Mouse (Mus musculus) midbrain, embryonic 11.5 days (tissue): Measurements from ENCODE around the gene Cldn3. TPM values are rescaled to one million over a fixed set of nuclear protein-coding genes. Genes with fewer than 3 reads are reported as not detected.

Experiments used
- ATAC-seq: fragments of 200-750 bp; cut with Nextera tagmentation; 2 replicates; pipeline ENCODE4 v1.8.0; 2017; ENCODE audit warnings: moderate TSS enrichment, moderate library complexity; ENCODE audit not compliant: low FRiP score
- DNase-seq: peaks from one replicate; pipeline ENCODE4 v3.0.0; 2015; ENCODE audit warnings: low spot score; ENCODE audit errors: missing footprints
- H3K27ac ChIP-seq: fragments of 300-500 bp; sonication (generic); 2 replicates; pipeline ENCODE4 v1.5.1; 2014; ENCODE audit warnings: low read depth, low read length
- H3K27me3 ChIP-seq: fragments of 300-500 bp; sonication (generic); 2 replicates; pipeline ENCODE4 v1.6.1; 2014; ENCODE audit warnings: mild to moderate bottlenecking, low read length, moderate library complexity, mixed read lengths; ENCODE audit not compliant: control insufficient read depth, insufficient read depth
- H3K36me3 ChIP-seq: fragments of 300-500 bp; sonication (generic); 2 replicates; pipeline ENCODE4 v1.6.1; 2014; ENCODE audit warnings: mild to moderate bottlenecking, low read length, moderate library complexity, mixed read lengths; ENCODE audit not compliant: control insufficient read depth, insufficient read depth
- H3K4me1 ChIP-seq: fragments of 300-500 bp; sonication (generic); 2 replicates; pipeline ENCODE4 v1.6.1; 2014; ENCODE audit warnings: low read length; ENCODE audit not compliant: control insufficient read depth, insufficient read depth
- H3K4me2 ChIP-seq: fragments of 300-500 bp; sonication (generic); 2 replicates; pipeline ENCODE4 v1.6.1; 2014; ENCODE audit warnings: mild to moderate bottlenecking, moderate library complexity
- H3K4me3 ChIP-seq: fragments of 300-500 bp; sonication (generic); 2 replicates; pipeline ENCODE4 v1.5.1; 2014; ENCODE audit warnings: low read depth, low read length
- H3K9ac ChIP-seq: fragments of 300-500 bp; sonication (generic); 2 replicates; pipeline ENCODE4 v1.6.1; 2014; ENCODE audit warnings: low read length
- H3K9me3 ChIP-seq: fragments of 300-500 bp; sonication (generic); 2 replicates; pipeline ENCODE4 v1.6.1; 2016; ENCODE audit warnings: low read length; ENCODE audit not compliant: control insufficient read depth
- WGBS: fragments of 180-500 bp; shearing (Covaris S2); extraction: QIAGEN DNeasy Blood & Tissue Kit; methylation state at CpG from one replicate; pipeline ENCODE4 v1.1.7; 2014; 5-methylcytosine and 5-hydroxymethylcytosine counted together
- polyA plus RNA-seq: library from polyadenylated mRNA; unstranded; fragments of >200 nt; fragmentation: Nextera tagmentation; extraction: Ambion mirVana; gene quantifications from 2 replicates; pipeline ENCODE4 v1.2.1, GENCODE M21; 2014

Gene Cldn3
- polyA plus RNA-seq, 1 experiment from 2014 or later = 1.4 TPM

DNA sequence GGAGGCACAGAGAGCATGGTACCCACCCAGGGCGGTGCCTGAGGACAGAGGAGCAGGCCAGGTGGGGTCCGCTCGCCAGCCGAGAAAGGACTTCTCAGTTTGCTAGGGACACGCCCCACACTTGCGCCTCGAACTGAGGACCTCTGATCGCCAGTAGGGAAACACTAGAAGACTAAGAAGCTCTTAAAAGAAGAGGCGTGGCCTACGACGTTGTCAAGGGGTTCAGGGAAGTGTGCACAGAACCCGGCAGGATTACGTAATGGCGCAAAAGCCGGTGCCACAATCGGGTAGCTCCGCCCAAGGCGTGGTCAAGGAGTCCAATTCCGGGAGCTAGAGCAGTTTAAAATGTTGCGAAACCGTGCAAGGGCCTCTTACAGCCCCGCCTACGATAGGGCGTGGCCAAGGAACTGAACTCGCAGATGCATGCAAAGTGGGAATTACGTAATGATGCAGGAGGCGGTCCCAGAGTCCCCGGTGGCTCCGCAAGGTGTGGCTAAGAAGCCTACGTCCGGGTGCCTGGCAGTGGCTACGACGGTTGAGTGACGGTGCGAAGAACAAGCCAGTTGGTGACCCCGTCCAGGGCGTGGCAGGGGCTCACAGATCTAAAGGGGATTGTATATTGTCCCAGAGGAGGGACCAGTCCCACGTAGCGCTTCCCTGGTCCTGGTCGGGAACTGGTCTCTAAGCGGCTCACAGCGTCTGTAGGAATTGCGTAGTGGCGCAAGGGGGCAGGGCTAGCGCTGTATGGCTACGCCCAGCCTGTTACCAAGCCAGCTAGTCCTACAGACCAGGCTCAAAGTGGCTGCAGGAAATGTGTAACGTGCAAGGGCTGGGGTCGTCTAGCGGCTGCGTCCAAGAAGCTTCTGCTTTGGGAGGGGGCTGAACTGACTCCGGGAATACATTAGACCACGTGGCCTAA lies 22.9 kb downstream of the Cldn3 start, which contains the start of gene Abhd11:
Gene Abhd11 (plus strand): TSS at position 482 of the 919 bp plus-strand sequence.
- H3K9me3 ChIP-seq = no peaks in the 10 kb centered on the region
- peak within 1 kb of the TSS; percentile 88 for H3K27ac ChIP-seq
- DNase-seq (peak; percentile 100), ATAC-seq (peak; percentile 90)
- peak within 1 kb of the TSS; percentile 73 for H3K9ac ChIP-seq
- peak within 1 kb of the TSS; percentile 54 for H3K4me3 ChIP-seq
- WGBS = under 1% methylated on average over 52 of the region's 52 CpGs
- H3K36me3 ChIP-seq = no peaks in the 10 kb centered on the region
- H3K4me2 ChIP-seq = peak within 1 kb of the TSS; percentile 84
- peaks cover 25% of the 10 kb centered on the region for H3K4me1 ChIP-seq
- H3K27me3 ChIP-seq = no peaks in the 10 kb centered on the region

DNA sequence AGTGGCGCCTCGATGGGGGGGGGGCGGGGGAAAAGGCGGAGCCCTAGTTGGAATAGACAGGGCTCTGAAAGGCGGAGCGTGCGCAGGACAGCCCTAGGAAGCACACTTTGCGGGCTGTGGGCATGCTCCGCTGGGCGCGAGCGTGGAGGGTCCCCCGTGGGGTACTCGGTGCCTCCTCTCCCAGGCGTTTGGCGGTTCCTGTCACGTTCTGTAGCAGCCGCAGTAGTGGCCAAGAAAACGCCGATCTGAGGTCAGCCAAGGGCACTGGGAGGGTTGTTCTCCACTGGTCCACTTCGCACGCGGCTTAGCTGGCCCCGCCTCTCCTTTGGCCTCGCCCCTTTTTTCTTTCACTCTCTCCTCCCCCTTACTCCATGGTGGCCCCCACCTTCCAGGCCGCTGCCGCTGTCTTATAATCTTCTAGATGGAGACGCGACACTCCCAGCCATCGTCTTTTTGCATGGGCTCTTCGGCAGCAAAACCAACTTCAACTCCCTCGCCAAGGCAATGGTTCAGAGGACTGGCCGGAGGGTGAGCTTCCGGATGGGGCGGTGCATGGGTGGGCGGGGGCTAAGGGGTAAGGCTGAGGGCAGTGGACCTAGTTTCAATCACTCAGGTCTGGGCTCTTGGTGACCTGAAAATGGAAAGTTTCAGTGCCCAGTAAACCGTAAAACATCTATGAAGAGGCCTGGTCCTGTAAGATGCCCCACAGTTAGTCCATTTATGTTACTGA lies 23.7 kb downstream of the Cldn3 start:
- Histone ChIP-seq H3K9ac (peak overlapping the region; percentile 60), H3K27me3 (no peaks in the 10 kb centered on the region), H3K4me3 (peak overlapping the region; percentile 54), H3K4me1 (peaks cover 25% of the 10 kb centered on the region), H3K27ac (peak overlapping the region; percentile 84), H3K4me2 (peak overlapping the region; percentile 84), H3K9me3 (no peaks in the 10 kb centered on the region), H3K36me3 (no peaks in the 10 kb centered on the region)
- ATAC-seq (peak; percentile 77), DNase-seq (peak; percentile 99)
- WGBS = under 1% methylated on average over 36 of the region's 37 CpGs

DNA sequence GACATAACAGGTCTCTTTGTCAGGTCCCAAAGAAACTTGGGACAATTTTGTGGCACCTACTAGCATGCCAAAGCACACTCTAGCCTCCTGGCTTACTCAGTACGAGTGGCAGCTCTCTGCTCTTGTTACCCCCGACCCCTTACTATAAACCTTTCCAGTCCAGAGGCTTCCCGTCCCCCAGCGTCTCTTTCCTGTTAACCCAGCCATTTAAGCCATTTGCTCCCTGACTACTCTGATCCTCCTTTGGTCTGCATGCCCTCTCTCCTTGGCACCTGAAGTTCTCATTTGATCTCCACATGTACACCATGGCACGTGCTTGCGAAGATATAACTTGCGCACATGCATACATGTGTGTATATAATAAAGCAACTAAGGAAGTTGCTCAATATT lies 24.3 kb downstream of the Cldn3 start:
- H3K27me3 ChIP-seq = no peaks in the 10 kb centered on the region
- H3K36me3 ChIP-seq = no peaks in the 10 kb centered on the region
- H3K9ac ChIP-seq = peak overlapping the region; percentile 60
- H3K27ac ChIP-seq = no peak overlapping the region
- H3K4me1 ChIP-seq = peaks cover 25% of the 10 kb centered on the region
- no peak for ATAC-seq
- no peak for DNase-seq
- H3K4me3 ChIP-seq = peak overlapping the region; percentile 54
- 61% methylated on average over 7 of the region's 7 CpGs for WGBS
- H3K4me2 ChIP-seq = peak overlapping the region; percentile 84
- H3K9me3 ChIP-seq = no peaks in the 10 kb centered on the region

DNA sequence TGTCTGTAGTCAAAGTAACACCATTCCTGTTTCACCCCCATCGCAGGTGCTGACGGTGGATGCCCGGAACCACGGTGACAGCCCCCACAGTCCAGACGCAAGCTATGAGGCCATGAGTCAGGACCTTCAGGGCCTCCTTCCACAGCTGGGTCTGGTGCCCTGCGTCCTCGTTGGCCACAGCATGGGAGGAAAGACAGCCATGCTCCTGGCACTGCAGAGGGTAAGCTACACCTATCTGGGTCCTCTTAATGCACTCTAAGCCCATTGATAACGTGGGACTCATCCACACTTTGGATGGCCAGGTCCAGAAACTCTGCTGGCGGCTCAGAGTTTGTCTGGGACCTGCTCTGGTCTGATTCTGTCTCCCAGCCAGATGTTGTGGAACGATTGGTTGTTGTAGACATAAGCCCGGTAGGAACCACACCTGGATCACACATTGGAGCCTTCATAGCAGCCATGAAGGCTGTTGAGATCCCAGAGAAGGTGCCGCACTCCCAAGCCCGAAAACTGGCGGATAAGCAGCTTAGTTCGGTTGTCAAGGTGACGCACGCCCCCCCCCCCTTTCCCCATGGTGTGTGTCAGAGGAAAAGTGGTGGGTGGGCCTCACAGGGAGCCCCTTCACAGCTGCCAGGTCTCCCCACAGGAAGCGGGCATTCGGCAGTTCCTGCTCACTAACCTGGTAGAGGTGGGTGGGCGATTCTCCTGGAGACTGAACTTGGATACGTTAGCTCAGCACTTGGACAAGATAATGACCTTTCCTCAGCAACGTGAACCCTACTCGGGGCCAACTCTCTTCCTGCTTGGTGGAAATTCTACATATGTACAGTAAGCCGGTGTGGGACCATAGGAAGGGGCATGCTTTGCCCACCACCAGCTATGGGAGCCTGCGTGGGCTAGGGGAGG lies 25.1 kb downstream of the Cldn3 start:
- Histone ChIP-seq H3K36me3 (no peaks in the 10 kb centered on the region), H3K4me1 (peaks cover 25% of the 10 kb centered on the region), H3K9ac (no peak overlapping the region), H3K9me3 (no peaks in the 10 kb centered on the region), H3K27me3 (no peaks in the 10 kb centered on the region), H3K4me3 (no peak overlapping the region), H3K27ac (no peak overlapping the region), H3K4me2 (no peak overlapping the region)
- WGBS = 70% methylated on average over 25 of the region's 25 CpGs
- DNase-seq (no peak), ATAC-seq (no peak)

DNA sequence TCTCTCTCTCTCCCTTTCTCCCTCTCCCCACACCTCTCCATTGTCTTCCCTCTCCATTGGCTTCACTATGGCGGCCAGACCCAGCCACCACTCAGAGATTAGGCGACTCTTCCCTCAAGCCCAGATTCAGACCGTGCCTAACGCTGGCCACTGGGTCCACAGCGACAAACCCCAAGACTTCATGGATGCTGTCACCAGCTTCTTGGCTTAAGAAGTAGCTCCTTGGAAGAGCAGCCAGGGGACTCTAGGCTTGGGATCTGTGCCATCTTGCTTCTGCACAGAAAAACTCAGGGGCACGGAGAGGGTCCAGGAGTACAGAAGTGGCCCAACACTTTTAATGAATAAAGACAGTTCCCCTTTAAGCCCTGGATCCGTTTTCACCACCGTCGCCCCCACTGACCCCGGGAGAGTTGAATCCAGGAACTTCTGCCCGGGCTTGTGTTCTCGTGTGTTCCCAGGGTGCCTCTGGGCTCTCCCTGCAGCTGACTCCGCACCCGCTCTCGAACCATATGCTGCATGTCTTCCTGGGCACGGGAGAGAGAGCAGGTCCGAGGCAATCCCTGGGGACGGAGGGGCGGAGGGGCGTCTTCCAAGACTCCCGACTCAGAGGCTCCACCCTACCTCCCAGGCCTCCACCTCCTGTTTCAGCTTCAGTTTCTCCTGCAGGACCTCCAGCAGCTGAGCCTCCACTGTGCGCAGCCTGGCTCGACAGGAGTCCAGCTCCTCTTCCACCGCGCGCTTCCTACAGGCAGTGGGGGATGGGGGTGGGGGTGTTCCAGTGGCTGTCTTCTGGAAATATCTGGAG lies 26.0 kb downstream of the Cldn3 start:
- no peaks in the 10 kb centered on the region for H3K27me3 ChIP-seq
- ATAC-seq = no peak
- H3K36me3 ChIP-seq = no peaks in the 10 kb centered on the region
- no peak overlapping the region for H3K4me3 ChIP-seq
- no peak overlapping the region; the same call in none of the 2 replicates for H3K4me2 ChIP-seq
- H3K9me3 ChIP-seq = no peaks in the 10 kb centered on the region
- no peak overlapping the region for H3K27ac ChIP-seq
- peak overlapping the region; percentile 5; the same call in 1 of the 2 replicates for H3K9ac ChIP-seq
- 23% methylated on average over 26 of the region's 26 CpGs for WGBS
- H3K4me1 ChIP-seq = peaks cover 25% of the 10 kb centered on the region
- no peak for DNase-seq

DNA sequence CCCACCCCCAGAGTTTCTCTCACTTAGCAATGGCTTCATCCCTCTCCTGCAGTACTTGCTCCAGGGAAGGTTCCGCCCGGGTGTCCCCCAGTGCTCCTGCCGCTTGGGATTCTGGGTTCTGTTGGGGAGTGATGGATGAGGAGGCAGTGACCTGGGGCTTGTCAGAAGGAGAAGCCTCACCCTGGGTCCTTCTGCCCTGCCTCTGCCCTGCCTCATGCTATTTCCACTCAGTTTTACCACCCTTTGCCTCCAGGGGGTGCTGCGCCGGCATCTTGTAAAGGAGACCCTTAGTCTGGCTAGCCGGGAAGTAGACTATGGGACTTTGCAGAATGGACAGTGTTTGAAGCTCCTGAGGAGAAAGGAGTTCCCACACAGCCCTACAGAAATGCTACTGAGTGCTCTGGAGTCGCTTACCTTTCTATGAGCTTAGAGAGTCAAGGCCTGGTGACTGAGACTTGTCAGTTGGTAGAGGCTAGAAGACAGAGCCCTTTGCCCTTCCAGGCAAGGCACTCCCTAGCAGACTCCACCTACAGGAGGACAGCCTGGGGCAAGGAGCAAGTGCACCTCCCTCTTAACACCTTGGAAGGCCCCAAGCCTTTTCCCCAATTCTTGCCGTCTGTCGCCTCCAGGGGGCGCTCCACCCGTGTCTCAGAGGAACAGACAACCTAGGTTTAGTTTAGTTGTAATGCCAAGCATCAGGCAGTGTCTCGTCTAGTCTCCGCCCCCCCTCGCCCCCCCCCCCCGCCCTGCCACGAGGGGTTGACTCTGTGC lies 26.8 kb downstream of the Cldn3 start:
- Histone ChIP-seq H3K27ac (no peak overlapping the region), H3K27me3 (no peaks in the 10 kb centered on the region), H3K4me1 (peaks cover 24% of the 10 kb centered on the region), H3K4me2 (no peak overlapping the region), H3K9ac (no peak overlapping the region), H3K9me3 (no peaks in the 10 kb centered on the region), H3K4me3 (no peak overlapping the region), H3K36me3 (no peaks in the 10 kb centered on the region)
- DNase-seq (peak; percentile 97), ATAC-seq (no peak)
- WGBS = 5% methylated on average over 15 of the region's 16 CpGs

DNA sequence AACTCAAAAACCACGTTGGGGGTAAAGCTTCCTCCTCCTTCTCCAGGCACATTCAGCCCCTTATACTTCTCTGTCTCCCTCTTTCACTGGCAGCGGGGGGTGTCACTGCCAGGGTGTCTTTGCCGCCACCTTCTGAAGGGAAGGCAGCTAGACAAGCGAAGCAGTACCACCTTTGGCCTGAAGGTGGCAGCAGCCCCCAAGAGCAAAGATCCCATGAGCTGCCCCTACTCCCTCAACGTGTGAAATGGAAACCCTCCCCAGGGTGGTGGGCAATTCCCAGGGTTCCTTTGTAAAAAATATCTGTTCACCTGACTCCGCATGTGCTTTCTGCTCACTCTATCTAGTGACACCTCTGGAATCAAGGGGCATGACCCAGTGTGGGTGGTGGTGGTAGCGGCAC lies 29.5 kb downstream of the Cldn3 start:
- no peak overlapping the region for H3K9ac ChIP-seq
- DNase-seq (peak; percentile 99), ATAC-seq (no peak; the same call in 1 of the 2 replicates)
- H3K4me3 ChIP-seq = no peak overlapping the region
- peaks cover 14% of the 10 kb centered on the region for H3K4me1 ChIP-seq
- WGBS = 14% methylated on average over 7 of the region's 7 CpGs
- no peaks in the 10 kb centered on the region for H3K36me3 ChIP-seq
- no peak overlapping the region for H3K4me2 ChIP-seq
- H3K9me3 ChIP-seq = no peaks in the 10 kb centered on the region
- no peaks in the 10 kb centered on the region for H3K27me3 ChIP-seq
- H3K27ac ChIP-seq = no peak overlapping the region
